Mouse (Mus musculus) adrenal gland, postnatal 25 days (tissue): ENCODE measurements at regions not wholly inside any gene's neighbourhood (a gene's known extent, or its start where the extent isn't known, plus 50 kb on each side); places are given as distances from the start of the nearest gene placed in this dataset.

ENCODE experiments used
- DNase-seq: peaks from one replicate; pipeline ENCODE4 v3.0.0; 2021; ENCODE audit warnings: mixed read lengths

DNA sequence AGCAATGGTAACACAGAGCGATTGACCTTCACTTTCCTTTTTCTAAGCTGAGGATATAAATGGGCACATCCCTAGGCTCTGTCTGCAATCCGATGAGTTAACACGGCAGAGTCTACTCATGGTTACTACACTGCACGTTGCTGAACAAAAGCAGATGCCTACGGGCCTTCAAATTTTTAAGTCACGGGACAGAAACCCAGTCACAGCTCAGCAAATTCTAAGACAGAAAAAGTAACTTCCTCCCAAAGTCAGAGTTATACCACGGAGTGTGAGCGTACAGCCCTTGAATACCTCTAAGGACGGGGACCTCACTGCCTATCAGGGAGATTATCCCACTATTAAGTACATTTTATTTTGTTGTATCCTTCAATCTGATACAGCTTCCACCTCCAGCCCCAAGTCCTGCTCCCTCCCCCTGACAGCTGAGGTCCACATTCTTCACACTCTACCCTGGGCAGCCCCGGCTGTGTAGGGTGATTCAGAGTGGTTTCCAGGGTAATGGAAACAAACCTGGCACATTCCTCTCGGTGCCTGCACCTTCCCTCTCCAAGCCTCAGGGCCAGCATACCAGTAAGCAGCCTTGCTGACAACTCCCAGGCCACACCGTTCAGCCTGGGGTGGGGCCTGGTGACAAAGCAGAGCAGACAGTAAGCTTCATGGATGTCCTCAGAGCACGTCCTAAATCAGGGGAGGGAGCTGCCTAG is 90.2 kb upstream of the Zfp703 start:
- DNase-seq = no peak

GRCm38 (mm10) chr8:26887551-26887950 is 89.6 kb upstream of the Zfp703 start:
- DNase-seq = no peak

DNA sequence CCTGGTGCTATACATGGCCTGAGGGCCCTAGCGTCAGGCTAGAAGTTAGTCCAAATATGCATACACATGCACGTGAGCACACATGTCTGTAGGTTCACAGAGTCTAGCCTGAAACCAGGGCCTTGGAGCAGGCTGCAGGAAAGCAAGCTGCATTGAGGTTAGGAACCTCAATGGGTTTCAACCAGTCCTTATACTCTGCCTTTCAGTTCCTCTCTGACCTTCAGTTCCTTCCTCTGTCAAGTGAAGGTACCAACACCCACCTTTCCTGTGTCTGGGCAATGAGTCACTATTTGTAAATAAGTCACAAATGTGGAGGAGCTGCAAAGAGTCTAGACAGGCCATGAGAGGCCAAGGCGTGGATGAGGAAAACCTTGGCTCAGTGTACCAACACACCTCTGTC is 89.1 kb upstream of the Zfp703 start:
- DNase-seq = no peak

- DNase-seq = peak; percentile 68
These were observed 85.2 kb upstream of the Zfp703 start for GRCm38 (mm10) chr8:26891881-26892280.

DNA sequence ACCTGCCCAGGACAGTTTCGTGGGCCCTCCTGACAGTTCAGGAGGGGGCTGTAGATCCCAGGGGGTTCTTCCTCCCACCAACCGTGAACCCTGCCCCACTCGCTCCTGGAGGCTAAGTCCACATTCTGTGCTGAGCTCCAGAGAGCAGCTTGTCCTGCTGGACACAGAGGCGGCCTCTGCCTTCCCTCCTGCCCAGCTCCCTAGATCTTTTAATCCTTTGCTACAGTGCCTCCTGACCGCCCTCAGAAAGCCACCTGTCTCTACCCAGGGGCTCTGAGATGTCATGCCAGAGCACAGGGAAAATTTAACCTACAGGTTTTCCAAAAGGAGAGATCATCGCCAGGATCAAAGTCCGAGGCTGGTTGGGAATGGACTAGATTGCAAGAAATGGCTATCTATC is 84.7 kb upstream of the Zfp703 start:
- DNase-seq = no peak

GRCm38 (mm10) chr8:26895867-26896266 is 81.3 kb upstream of the Zfp703 start:
- no peak for DNase-seq

DNA sequence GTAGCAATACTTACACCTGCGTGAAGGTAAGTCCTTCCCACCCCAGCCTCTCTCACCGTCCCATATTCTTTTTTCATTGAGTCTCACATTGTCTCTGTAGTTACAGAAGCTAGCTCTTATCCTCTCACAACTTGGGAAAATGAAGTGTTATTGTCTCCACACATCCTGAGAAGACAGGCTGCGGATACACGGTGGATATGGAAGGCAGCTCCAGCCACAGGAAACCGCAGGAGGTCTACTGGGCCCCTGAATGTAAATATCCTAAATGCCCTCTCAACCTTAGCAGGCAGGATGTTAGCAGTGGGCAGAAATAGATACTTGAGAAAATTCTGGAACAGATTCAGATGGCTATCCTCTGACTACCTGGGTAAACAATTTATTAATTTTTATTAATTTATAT is 73.8 kb upstream of the Zfp703 start:
- no peak for DNase-seq

GRCm38 (mm10) chr8:26906257-26906656 is 70.9 kb upstream of the Zfp703 start:
- DNase-seq = no peak

DNA sequence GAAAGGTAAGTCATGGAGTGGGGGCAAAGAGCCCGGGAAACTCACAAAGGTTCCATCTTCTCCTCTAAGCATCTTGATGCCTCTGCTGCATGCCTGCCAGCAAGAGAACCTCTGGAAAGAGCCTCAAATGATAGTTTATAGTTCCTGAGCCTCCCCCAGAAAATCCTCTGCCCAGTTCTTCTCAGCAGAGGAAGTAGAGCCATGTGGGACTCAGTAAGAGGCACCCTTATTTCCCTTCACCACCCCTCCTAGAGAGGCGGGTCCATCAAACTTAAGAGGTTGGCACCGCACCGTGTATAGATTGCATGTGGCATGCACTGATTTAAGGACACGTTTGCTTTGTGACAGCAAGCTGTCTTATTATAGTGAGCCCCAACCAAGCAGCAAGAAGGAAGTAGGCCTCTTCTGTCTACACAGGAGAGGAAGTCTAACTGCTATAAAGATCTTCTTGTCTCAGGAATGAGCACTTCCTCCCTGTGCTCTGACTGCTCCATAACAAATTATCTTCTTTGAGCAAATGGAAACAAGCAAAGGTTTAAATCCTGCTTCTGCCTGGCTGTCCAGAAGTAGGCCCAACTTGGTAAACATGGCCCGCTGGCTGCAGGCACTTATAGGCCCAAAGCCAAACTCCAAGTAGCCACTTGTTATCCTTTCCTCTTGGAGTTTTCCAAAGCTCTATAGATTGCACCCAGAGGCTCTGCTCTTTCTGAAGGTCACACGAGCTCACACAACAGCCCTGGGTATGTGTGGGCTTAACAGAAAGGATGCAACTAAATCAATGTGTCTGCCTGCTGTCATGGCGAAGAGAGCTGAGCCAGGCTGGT is 69.6 kb upstream of the Zfp703 start:
- DNase-seq = no peak

DNA sequence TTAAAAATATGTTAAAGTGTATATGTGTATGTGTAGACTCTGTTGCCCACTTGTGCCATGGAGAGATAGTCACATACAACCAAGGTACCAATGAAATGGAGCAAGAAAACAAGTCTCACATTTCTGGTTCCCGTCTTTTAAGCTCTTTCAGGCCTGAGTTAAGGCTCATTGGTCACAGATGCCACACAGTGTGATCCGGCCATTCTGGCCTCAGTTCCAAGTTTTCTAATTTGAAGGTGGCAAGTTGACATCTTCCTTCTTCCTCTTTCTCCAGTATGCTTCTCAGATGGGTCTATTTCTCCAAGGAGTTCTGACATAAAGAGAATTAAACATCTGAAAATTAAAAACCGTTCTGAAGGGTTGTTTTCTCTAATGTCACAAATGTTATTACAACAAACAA is 66.9 kb upstream of the Zfp703 start:
- no peak for DNase-seq

GRCm38 (mm10) chr8:26913562-26914529 is 63.3 kb upstream of the Zfp703 start:
- no peak for DNase-seq

DNA sequence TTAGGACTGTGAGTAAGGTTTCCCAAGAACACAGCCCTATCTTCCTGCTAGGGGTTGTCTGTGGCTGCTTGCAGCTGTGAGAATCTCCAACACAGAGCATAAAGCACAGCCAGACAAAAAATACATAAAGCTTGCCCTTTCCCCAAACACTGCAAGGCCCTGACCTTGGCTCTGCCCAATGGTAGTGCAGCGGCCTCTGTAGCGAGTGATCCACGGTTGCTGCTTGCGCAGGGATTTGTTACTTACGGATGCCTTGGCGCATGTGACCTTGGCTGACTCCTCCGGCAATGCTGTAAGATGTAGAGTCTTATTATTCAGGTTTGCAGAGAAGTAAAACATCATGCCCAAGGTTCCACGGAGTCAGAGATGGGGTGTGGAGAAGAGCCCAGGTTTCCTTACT is 61.4 kb upstream of the Zfp703 start:
- DNase-seq = peak; percentile 49

DNA sequence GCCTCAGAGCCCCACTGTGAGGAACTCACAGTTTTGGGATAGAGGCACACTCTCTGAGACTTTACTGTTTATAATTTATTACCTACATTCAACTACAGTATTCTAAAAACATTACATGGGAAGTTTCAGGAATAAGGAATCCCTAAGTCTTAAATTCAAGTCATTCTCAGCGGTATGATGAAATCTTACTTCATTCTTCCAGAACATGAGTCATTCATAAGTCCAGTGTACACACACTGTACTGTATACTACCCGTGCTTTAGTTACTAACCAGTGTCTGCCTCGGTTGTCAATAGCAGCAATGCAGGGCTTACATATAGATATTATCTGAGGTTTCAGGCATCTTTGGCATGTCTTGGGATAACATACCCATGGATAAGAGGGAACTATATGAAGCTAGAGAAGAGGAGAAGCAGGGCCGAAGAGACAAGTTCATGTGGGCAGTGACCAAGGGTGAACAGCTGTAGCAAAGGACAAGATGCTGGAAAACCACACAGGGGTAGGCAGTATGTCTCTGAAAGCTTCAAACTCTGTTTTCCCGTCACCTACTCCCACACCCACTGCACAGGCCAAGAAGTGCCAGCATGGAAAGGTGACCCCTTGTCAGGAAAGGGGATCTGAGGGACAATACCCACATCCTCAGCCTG is 55.5 kb upstream of the Zfp703 start:
- DNase-seq = no peak

GRCm38 (mm10) chr8:26922178-26922540 is 55.0 kb upstream of the Zfp703 start:
- DNase-seq = no peak

GRCm38 (mm10) chr8:26923166-26923565 is 54.0 kb upstream of the Zfp703 start:
- no peak for DNase-seq
